Mouse (Mus musculus) ovary, adult 18-20 months (tissue): ENCODE measurements around the gene Stac2.

Source experiments
- DNase-seq: peaks from one replicate; pipeline ENCODE4 v3.0.0; 2022; ENCODE audit warnings: low spot score, mixed read lengths

Gene Stac2

GRCm38 (mm10) chr11:98052989-98053834, at the start of gene Stac2:
Gene Stac2, minus strand, starts transcription at chr11:98053462.
- peak; percentile 80 for DNase-seq

DNA sequence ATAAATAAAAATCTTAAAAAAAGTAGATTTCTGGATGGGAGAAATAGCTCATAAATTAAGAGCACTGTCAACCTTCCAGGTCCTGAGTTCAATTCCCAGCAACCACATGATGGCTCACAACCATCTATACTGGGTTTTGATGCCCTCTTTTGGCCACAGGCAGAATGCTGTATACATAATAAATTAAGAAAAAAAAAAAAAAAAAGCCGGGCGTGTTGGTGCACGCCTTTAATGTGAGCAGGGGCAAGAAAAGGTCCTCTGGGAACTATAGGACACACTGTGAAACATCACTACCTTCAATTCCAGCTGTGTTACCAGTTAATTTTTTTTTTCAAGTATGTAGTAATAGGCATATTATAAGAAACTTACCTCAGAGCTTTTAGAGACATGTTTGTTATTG, 48.1 kb upstream of the Stac2 start:
- no peak for DNase-seq

GRCm38 (mm10) chr11:98090583-98090982, 37.3 kb upstream of the Stac2 start:
- DNase-seq: no peak

DNA sequence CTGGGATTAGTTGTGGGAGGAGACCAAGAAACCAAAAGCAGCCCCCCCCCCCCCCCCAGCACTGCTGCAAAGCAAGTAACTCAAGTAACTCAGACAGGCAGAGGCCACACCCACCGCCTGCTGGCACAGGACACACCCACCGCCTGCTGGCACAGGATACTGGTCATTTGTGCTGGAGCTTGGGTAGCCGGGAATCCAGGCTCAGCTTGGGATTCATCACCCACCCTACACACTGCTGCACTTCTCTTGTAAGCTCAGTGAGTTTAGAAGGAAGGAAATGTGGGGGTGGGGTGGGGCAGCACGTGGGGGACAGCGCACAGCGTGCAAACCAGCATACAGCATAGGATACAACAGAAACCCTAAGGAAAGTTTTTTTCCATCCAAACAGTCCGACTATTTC, 35.0 kb upstream of the Stac2 start:
- no peak for DNase-seq

GRCm38 (mm10) chr11:98086574-98086973, 33.3 kb upstream of the Stac2 start:
- no peak for DNase-seq

- DNase-seq: no peak
Measured at GRCm38 (mm10) chr11:98086141-98086540, 32.9 kb upstream of the Stac2 start.

DNA sequence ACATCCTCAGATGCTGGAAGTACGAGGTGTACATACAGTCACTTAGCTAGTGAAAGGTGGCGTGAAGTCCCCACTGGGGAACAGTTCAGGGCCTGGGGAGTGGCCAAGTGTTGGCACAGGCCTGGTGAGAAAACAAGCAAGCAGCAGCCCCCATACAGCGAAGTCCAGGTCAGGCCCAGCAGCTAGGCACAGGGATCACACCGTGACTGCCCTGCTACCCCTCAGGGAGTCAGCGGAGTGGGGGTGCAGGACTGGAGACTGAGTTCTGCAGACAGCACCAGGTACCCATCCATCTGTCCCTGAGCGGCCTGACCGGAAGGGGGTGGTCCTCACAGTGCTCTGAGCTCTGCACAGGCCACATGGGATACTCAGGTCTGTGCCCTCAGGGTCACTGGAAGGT, 29.5 kb upstream of the Stac2 start:
- no peak for DNase-seq

DNA sequence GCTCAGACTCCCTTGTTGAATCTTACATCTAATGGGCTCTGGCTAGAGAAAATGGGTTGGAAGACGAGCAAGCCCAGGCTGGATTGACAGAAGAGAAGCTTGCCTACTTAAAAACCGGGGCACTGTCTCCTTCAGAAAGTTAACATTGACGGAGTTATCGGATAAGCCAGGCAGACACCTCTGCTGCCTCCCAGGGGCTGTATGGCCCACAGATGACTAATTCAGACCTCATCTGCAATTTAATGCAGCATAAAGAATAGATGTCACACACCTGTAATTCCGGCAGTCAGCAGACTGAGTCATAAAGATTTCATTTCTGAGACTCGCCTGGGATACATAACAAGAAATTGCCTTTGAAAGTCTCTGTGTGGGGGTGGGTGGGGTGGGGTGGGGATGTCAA, 27.2 kb upstream of the Stac2 start:
- no peak for DNase-seq

DNA sequence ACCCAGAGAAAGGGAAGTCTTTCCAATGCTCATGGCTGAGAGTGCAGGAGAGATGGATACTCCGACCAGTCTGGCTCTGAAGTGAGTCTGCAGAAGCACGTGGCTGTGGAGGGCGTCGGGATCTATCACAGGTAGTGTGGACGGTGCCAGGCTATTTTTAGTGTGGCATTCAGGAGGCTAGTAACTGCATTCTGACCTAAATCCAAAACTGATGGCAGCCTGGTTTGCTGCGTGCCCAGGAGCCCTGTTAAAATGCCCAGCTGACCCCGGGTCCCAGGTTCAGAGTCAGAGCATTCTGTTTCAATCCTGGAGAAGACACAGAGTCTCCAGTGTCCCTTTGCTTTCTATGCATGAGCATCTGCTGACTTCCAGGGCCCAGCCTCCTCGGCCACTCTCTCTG, 23.8 kb upstream of the Stac2 start:
- no peak for DNase-seq

DNA sequence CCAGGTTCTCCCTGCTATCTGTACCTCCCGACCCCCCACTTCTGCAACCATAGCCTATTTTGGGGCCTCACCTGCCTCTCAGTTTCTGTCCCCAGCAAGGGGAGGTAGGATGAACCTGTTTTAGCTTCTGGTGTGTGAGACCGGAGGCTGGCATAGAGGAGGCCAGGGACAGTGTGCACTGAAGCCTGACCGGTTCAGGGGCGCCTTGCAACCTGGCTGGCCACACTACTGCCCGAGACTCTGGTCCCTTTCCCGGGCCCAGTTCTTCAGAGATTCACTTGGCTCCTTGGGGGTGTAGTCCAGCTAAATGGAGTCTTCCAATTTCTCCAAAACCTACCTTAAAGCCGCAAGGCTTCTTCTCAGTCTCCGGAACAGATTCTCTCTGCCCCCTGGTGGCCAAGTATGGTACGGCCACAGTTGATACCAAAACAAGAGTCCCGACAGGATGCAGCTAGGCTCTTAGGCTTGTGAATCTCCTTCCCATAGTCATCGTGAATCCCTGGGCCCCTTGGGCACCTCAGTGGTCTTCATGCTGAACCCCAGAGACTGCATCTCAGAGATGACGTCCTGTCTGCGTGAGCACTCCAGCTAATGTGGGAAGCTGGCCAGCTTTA, 22.0 kb upstream of the Stac2 start:
- peak; percentile 58 for DNase-seq

DNA sequence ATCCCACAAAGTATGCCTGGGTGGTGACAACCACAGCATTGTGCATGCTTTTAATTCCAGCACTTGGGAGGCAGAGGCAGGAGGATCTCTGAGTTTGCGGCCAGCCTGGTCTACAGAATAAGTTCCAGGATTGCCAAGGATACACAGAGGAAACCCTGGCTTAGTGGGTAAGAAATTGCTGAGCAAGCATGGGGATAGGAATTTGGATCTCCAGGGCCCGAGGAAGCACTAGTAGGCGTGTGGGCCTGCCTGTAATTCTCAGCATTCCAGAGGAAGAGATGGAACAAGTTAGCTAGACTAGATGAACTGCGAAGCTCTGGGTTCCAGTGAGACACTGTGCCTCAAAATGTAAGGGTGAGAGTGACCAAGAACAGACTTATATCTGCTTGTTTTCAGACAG, 20.2 kb upstream of the Stac2 start:
- DNase-seq: no peak

DNA sequence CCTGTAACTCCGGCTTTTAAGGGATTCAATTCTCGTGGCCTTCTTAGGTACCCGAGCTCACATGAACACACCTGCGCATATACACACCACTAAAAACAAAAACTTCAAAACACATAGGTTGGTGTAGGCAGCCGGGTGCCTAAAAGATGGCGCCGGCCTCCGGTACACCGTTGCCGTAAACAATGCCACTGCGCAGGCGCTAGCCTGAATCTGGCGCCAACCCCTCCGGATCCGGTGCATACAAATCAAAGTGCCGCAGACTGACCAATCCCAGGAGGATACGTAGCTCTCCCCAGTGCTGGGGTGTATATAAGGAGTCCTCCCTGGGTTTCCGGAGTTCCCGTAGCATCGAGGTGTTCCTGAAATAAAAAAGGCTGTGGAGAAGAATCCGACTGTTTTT, 14.0 kb upstream of the Stac2 start:
- no peak for DNase-seq

GRCm38 (mm10) chr11:98066201-98066600, 12.9 kb upstream of the Stac2 start:
- no peak for DNase-seq

GRCm38 (mm10) chr11:98061904-98062562, 8.8 kb upstream of the Stac2 start:
- DNase-seq: no peak

DNA sequence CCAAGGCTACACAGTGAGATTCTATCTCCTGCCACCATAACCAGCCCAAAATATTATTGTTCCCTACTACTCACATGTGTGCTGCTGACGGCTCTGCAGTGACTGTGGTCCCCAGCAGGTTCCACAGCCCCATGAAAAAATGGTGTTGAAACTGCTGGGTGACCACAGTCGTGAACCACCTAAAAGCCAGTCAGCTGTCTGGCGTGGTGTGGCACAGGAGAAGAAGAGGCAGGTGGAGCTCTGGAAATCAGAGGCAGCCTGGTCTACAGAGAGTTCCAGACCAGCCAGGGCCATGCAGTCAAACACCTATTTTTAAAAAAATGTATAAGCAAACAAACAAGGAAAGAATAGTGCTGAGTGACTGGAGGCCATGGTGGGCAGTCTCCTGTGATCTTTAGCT, 8.2 kb upstream of the Stac2 start:
- no peak for DNase-seq

GRCm38 (mm10) chr11:98060104-98060692, 6.9 kb upstream of the Stac2 start:
- DNase-seq: no peak

- DNase-seq: no peak
Measured at GRCm38 (mm10) chr11:98059662-98060061, 6.4 kb upstream of the Stac2 start.

DNA sequence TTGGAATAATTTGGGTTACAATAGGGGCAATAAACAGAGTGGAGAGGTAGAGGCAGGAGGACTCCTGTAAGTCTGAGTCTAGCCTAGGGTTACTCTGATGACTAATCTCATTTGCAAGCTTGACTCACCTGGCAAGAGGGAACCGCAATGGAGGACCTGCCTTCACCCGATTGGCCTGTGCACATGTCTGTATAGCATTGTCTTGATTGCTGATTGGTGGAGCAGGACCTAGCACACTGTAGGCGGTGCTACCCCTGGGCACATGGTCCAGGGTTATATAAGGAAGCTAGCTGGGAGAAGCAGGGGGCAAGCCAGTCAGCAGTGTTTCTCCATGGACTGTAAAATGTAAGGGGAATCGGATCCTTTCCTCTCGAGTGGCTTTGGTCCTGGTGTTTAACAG, 4.7 kb upstream of the Stac2 start:
- no peak for DNase-seq

DNA sequence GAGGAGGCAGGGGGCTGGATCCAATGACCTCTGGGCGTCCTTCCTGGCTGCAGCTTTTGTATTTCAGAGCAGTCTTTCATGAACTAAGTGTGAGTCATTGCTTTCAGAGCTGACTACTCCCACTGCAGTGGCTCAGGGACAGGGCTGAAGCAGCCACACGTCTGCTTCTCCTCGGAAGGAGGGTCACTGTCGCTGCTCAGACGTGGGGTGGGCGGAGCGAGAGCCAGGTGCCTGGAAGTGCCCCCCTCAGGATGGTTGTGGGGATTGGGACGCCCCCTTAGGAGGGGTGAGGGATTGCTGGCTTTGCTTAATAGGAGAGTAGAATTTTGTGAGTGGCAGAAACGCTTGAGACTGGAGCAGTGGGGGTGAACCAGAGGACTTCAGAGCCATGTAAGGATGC, 4.2 kb upstream of the Stac2 start:
- no peak for DNase-seq

DNA sequence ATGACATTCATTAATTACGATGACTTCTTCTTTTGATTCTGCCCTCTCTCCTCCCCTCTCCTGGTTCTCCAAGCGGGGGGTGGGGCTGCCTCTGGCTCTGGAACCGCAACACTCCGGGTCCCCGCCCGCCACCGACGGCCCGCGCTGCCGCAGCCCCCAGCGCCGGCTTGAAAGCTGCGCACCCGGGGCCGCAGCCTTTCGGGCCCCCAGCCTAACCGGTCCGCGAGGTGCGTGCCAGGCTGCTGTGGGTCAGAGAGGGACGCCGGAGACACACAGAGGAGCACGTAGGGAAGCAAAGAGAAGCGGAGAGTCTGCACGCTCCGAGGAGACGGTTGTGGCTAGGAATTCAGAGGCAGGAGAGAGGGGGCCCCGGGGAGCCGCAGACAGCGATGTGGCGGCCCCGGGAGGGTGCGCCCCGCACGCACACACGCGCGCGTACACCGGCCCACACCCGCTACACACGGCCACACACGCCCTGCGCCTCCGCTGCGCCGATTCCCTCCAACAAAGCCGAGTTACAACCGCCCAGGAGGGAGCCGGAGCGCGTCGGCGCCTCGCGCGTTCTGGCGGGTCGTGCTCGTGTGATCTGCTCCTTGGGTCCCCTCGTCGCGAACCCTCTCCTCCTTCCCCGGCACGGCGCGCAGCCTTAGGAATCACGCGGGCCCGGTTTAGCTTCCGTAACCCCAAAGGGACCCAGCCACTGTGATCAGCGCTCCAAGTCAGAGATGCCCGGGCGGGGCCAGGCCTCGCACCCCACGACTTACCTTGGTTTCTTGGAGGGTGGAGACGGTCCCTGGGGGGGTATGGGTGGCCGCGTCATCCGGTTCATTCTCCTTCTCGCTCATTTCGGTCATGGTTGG, 903 bp downstream of the Stac2 start:
- DNase-seq: no peak

DNA sequence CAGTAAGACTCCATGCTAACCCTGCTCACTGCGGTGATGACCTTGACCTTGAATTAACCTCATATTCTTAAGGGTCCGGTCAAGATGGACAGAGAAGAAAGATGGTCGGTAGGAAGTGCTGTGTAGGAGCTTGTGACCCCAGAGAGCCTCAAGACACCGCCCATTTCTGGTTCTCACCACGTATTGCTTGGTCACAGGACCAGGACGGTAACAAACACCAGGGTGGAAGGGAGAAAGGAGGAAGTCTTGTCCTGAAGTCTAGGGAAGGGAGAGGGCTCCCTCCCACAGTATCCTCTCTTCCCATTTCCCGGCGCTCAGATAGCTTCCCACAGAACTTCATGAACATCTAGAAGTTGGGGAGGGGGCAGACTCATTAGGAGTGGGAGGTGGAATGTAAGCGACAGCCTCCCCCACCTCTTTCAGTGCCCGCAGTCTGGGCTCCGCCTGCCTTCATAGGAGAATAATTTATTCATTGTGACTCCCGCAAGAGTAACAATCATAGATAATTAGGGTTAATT, 1.6 kb downstream of the Stac2 start:
- no peak for DNase-seq

GRCm38 (mm10) chr11:98050940-98051339, 2.3 kb downstream of the Stac2 start:
- no peak for DNase-seq
